ENCODE assay signal across 35 mouse cellular contexts in genomic region chr11:109866537-109867160, GRCm38 (mm10). TPM values are rescaled to one million over a fixed set of nuclear protein-coding genes. Genes with fewer than 3 reads are reported as not detected.
DNase-seq lines count a peak whose midpoint lies in the region; ATAC-seq and TF ChIP-seq lines count a peak whose summit lies in the region.
"Had no signal": no experiment of that assay in that cellular context is flagged by ENCODE, and none has a peak within 500 bp of the region (broad histone marks: within the 10 kb centered on the region; RNA-seq: fewer than 3 reads in every experiment).

No protein-coding gene starts in this region.

- H3K4me3 ChIP-seq in heart, embryonic 11.5 days (ENCODE audit: low read depth, low read length), result no peak overlapping the region
- H3K4me3 ChIP-seq in intestine, postnatal 0 days (ENCODE audit: low read depth, low read length), result no peak overlapping the region
- H3K4me3 ChIP-seq in intestine, embryonic 16.5 days (ENCODE audit: low read length), result no peak overlapping the region
- H3K4me3 ChIP-seq in lung, postnatal 0 days (ENCODE audit: low read depth, low read length), result no peak overlapping the region
- no peak overlapping the region for H3K4me3 ChIP-seq in stomach, postnatal 0 days (ENCODE audit: low read depth, low read length)
- H3K4me3 ChIP-seq: erythroblast, embryonic 14.5 days; forebrain, embryonic 12.5 days; heart, embryonic 12.5 days; kidney, embryonic 15.5 days; liver, embryonic 12.5 days; megakaryocyte, embryonic 14.5 days; midbrain, embryonic 12.5 days; stomach, embryonic 15.5 days had no signal

- no peak for ATAC-seq in heart, embryonic 11.5 days (replicated peaks; ENCODE audit: insufficient number of reproducible peaks, low FRiP score, low TSS enrichment)
- no peak for ATAC-seq in intestine, postnatal 0 days
- no peak for ATAC-seq in intestine, embryonic 16.5 days
- ATAC-seq in lung, postnatal 0 days, result no peak
- no peak for ATAC-seq in stomach, postnatal 0 days (ENCODE audit: low FRiP score, low TSS enrichment)
- ATAC-seq: CD4-positive, CD25-positive, alpha-beta regulatory T cell, adult 4 months; liver, embryonic 12.5 days; liver, postnatal 0 days had no signal

- WGBS in heart, embryonic 11.5 days (ENCODE audit: insufficient replicate concordance), result 71% methylated on average over 11 of the region's 11 CpGs
- 72% methylated on average over 11 of the region's 11 CpGs for WGBS in intestine, postnatal 0 days
- WGBS in intestine, embryonic 16.5 days, result 67% methylated on average over 11 of the region's 11 CpGs
- WGBS in lung, postnatal 0 days, result 56% methylated on average over 11 of the region's 11 CpGs
- 62% methylated on average over 10 of the region's 11 CpGs for WGBS in stomach, postnatal 0 days

- TF ChIP-seq CTCF in intestine, postnatal 0 days (IDR thresholded peaks at IDR 0.05; ENCODE audit: low read depth), result peak; percentile 25; the same call in 1 of the 2 replicates
- 0 out of 2 replicates have a peak, but pooled peaks have one; percentile 37 for TF ChIP-seq CTCF in lung, postnatal 0 days (IDR thresholded peaks at IDR 0.05)
- TF ChIP-seq CTCF in stomach, postnatal 0 days (IDR thresholded peaks at IDR 0.05; ENCODE audit: low read depth), result peak; percentile 37

- no peak for TF ChIP-seq EP300 in lung, postnatal 0 days (IDR thresholded peaks at IDR 0.05)
- no peak for TF ChIP-seq EP300 in stomach, postnatal 0 days (optimal IDR thresholded peaks at IDR 0.05)

- H3K9me3 ChIP-seq in heart, embryonic 11.5 days (replicated peaks; ENCODE audit: control insufficient read depth, low read length), result no peaks in the 10 kb centered on the region; the same call in 1 of the 2 replicates
- no peaks in the 10 kb centered on the region for H3K9me3 ChIP-seq in intestine, postnatal 0 days (ENCODE audit: control insufficient read depth)
- 0 out of 2 replicates have a peak, but pooled peaks cover 3% of the 10 kb centered on the region for H3K9me3 ChIP-seq in intestine, embryonic 16.5 days (ENCODE audit: control insufficient read depth, low read length)
- H3K9me3 ChIP-seq in lung, postnatal 0 days (ENCODE audit: low read length), result no peaks in the 10 kb centered on the region
- no peaks in the 10 kb centered on the region for H3K9me3 ChIP-seq in stomach, postnatal 0 days (ENCODE audit: control insufficient read depth, low read length)
- H3K9me3 ChIP-seq: forebrain, embryonic 12.5 days; kidney, embryonic 15.5 days; liver, embryonic 12.5 days; midbrain, embryonic 12.5 days; stomach, embryonic 15.5 days had no signal

- H3K4me1 ChIP-seq in heart, embryonic 11.5 days (ENCODE audit: control insufficient read depth, insufficient read depth, low read length), result no peaks in the 10 kb centered on the region
- H3K4me1 ChIP-seq in intestine, postnatal 0 days (replicated peaks; ENCODE audit: control insufficient read depth, insufficient read depth, low read length), result no peaks in the 10 kb centered on the region
- no peaks in the 10 kb centered on the region for H3K4me1 ChIP-seq in intestine, embryonic 16.5 days (ENCODE audit: control insufficient read depth, insufficient read depth, low read length)
- H3K4me1 ChIP-seq in lung, postnatal 0 days (ENCODE audit: insufficient read depth, low read depth, low read length), result no peaks in the 10 kb centered on the region
- H3K4me1 ChIP-seq in stomach, postnatal 0 days (replicated peaks; ENCODE audit: control insufficient read depth, insufficient read depth), result no peaks in the 10 kb centered on the region
- H3K4me1 ChIP-seq: forebrain, embryonic 12.5 days; heart, embryonic 12.5 days; kidney, embryonic 15.5 days; liver, embryonic 12.5 days; midbrain, embryonic 12.5 days; stomach, embryonic 15.5 days had no signal

- H3K27ac ChIP-seq in heart, embryonic 11.5 days (ENCODE audit: low read depth, low read length), result no peak overlapping the region
- no peak overlapping the region for H3K27ac ChIP-seq in intestine, postnatal 0 days (ENCODE audit: low read depth, low read length)
- no peak overlapping the region for H3K27ac ChIP-seq in intestine, embryonic 16.5 days (ENCODE audit: low read length)
- H3K27ac ChIP-seq in lung, postnatal 0 days (ENCODE audit: low read length), result no peak overlapping the region
- H3K27ac ChIP-seq in stomach, postnatal 0 days (replicated peaks), result no peak overlapping the region
- H3K27ac ChIP-seq: forebrain, embryonic 12.5 days; kidney, embryonic 15.5 days; liver, embryonic 12.5 days; midbrain, embryonic 12.5 days; stomach, embryonic 15.5 days had no signal

- DNase-seq in heart, adult 11 months, result peak; percentile 78
- peak; percentile 45 for DNase-seq in lung, postnatal 0 days (ENCODE audit: low spot score)
- no peak for DNase-seq in lung, adult 18-20 months
- DNase-seq in stomach, postnatal 0 days (ENCODE audit: low spot score), result no peak
- DNase-seq: adrenal gland, adult 8-10 months; cerebellum, adult 2 months; cerebellum, postnatal 14 days; heart, postnatal 14 days; kidney, adult 11 months; kidney, postnatal 36 days; layer of hippocampus, postnatal 36 days; left cerebral cortex, postnatal 4 days; liver, postnatal 0 days; lung, postnatal 4 days; right cerebral cortex, postnatal 14 days; thymus, postnatal 14 days had no signal

- H3K9ac ChIP-seq in heart, embryonic 11.5 days (ENCODE audit: low read depth, low read length), result no peak overlapping the region
- no peak overlapping the region for H3K9ac ChIP-seq in intestine, postnatal 0 days (ENCODE audit: low read depth, low read length)
- H3K9ac ChIP-seq in intestine, embryonic 16.5 days (ENCODE audit: low read depth, low read length), result no peak overlapping the region
- H3K9ac ChIP-seq in lung, postnatal 0 days (replicated peaks; ENCODE audit: low read depth), result no peak overlapping the region
- no peak overlapping the region for H3K9ac ChIP-seq in stomach, postnatal 0 days (ENCODE audit: low read length)
- H3K9ac ChIP-seq: forebrain, embryonic 12.5 days; heart, embryonic 12.5 days; kidney, embryonic 15.5 days; liver, embryonic 12.5 days; liver, postnatal 0 days; midbrain, embryonic 12.5 days; stomach, embryonic 15.5 days had no signal

- H3K4me2 ChIP-seq in heart, embryonic 11.5 days, result no peak overlapping the region
- H3K4me2 ChIP-seq in intestine, postnatal 0 days (replicated peaks; ENCODE audit: low read depth), result no peak overlapping the region
- H3K4me2 ChIP-seq in intestine, embryonic 16.5 days (ENCODE audit: low read depth, low read length), result no peak overlapping the region
- no peak overlapping the region for H3K4me2 ChIP-seq in lung, postnatal 0 days (replicated peaks; ENCODE audit: low read depth, low read length)
- H3K4me2 ChIP-seq in stomach, postnatal 0 days (replicated peaks; ENCODE audit: low read depth), result no peak overlapping the region
- H3K4me2 ChIP-seq: forebrain, embryonic 12.5 days; heart, embryonic 12.5 days; kidney, embryonic 15.5 days; liver, embryonic 12.5 days; midbrain, embryonic 12.5 days; stomach, embryonic 15.5 days had no signal

- no peaks in the 10 kb centered on the region for H3K36me3 ChIP-seq in heart, embryonic 11.5 days (ENCODE audit: control insufficient read depth, insufficient read depth, low read length)
- H3K36me3 ChIP-seq in intestine, postnatal 0 days (ENCODE audit: control insufficient read depth, insufficient read depth), result no peaks in the 10 kb centered on the region
- H3K36me3 ChIP-seq in intestine, embryonic 16.5 days (ENCODE audit: control insufficient read depth, insufficient read depth, low read length), result no peaks in the 10 kb centered on the region
- no peaks in the 10 kb centered on the region for H3K36me3 ChIP-seq in lung, postnatal 0 days (ENCODE audit: insufficient read depth, low read length)
- H3K36me3 ChIP-seq in stomach, postnatal 0 days (ENCODE audit: control insufficient read depth, insufficient read depth, low read length), result no peaks in the 10 kb centered on the region
- H3K36me3 ChIP-seq: forebrain, embryonic 12.5 days; heart, embryonic 12.5 days; kidney, embryonic 15.5 days; liver, embryonic 12.5 days; midbrain, embryonic 12.5 days; stomach, embryonic 15.5 days had no signal

- H3K27me3 ChIP-seq in heart, embryonic 11.5 days (ENCODE audit: control insufficient read depth, insufficient read depth, low read length), result no peaks in the 10 kb centered on the region; the same call in 1 of the 2 replicates
- no peaks in the 10 kb centered on the region for H3K27me3 ChIP-seq in intestine, postnatal 0 days (replicated peaks; ENCODE audit: control insufficient read depth, insufficient read depth, low read length)
- H3K27me3 ChIP-seq in intestine, embryonic 16.5 days (replicated peaks; ENCODE audit: control insufficient read depth, insufficient read depth, low read length), result no peaks in the 10 kb centered on the region
- no peaks in the 10 kb centered on the region for H3K27me3 ChIP-seq in lung, postnatal 0 days (replicated peaks; ENCODE audit: insufficient read depth, low read length)
- no peaks in the 10 kb centered on the region for H3K27me3 ChIP-seq in stomach, postnatal 0 days (ENCODE audit: control insufficient read depth, insufficient read depth, low read length)
- H3K27me3 ChIP-seq: forebrain, embryonic 12.5 days; kidney, embryonic 15.5 days; midbrain, embryonic 12.5 days; stomach, embryonic 15.5 days had no signal

RNA-seq across cellular contexts. Expression of gene 1700012B07Rik, which starts 38.8 kb away (rescaled TPM):
- not detected in 2 replicates for polyA plus RNA-seq in heart, embryonic 11.5 days (2014; fragmentation: Nextera tagmentation; extraction: Ambion mirVana)
- polyA plus RNA-seq in intestine, postnatal 0 days (2015; fragmentation: Nextera tagmentation; extraction: Ambion mirVana), result not detected in 2 replicates
- not detected in 2 replicates for polyA plus RNA-seq in intestine, embryonic 16.5 days (2015; fragmentation: Nextera tagmentation; extraction: Ambion mirVana)
- 0.15 TPM in 1 of 2 replicates, not detected in the other for polyA plus RNA-seq in lung, postnatal 0 days (2015; fragmentation: Nextera tagmentation; extraction: Ambion mirVana)
- not detected in 2 replicates for polyA plus RNA-seq in stomach, postnatal 0 days (2015; fragmentation: Nextera tagmentation; extraction: Ambion mirVana)
- polyA plus RNA-seq: cerebellum, adult 2 months; cortical plate, adult 2 months; embryonic facial prominence, embryonic 14.5 days; erythroblast, embryonic 14.5 days; forebrain, embryonic 12.5 days; frontal cortex, adult 2 months; heart, embryonic 12.5 days; hindbrain, embryonic 11.5 days; kidney, embryonic 15.5 days; limb, embryonic 14.5 days; liver, embryonic 12.5 days; midbrain, embryonic 12.5 days; neural tube, embryonic 14.5 days; small intestine, adult 2 months; stomach, embryonic 15.5 days had no signal

Comparison
In these comparisons a context has a peak if more than half of its experiments do, and no peak if none do; other contexts are left out.
1. DNase-seq: peak in heart, adult 11 months (single experiment) and lung, postnatal 0 days (single experiment); none in lung, adult 18-20 months (0 of 2) and stomach, postnatal 0 days (single experiment).
2. Peak in every context shown above with its lines, with median percentiles within 50 percentile points of each other: CTCF ChIP-seq.